Mouse (Mus musculus) hindbrain, postnatal 0 days (tissue): ENCODE measurements around the gene Taok3. TPM values are rescaled to one million over a fixed set of nuclear protein-coding genes. Genes with fewer than 3 reads are reported as not detected.

Source experiments
- ATAC-seq: fragments of 200-750 bp; cut with Nextera tagmentation; 2 replicates; pipeline ENCODE4 v1.8.0; 2017; ENCODE audit warnings: mild to moderate bottlenecking, moderate TSS enrichment, moderate library complexity
- DNase-seq: peaks from one replicate; pipeline ENCODE4 v3.0.0-alpha.2; 2015; ENCODE audit warnings: low spot score
- H3K27ac ChIP-seq: fragments of 300-500 bp; sonication (generic); 2 replicates; pipeline ENCODE4 v1.5.1; 2014; ENCODE audit warnings: mild to moderate bottlenecking
- H3K27me3 ChIP-seq: fragments of 300-500 bp; sonication (generic); 2 replicates; pipeline ENCODE4 v1.6.1; 2014; ENCODE audit warnings: low read length, mixed read lengths; ENCODE audit not compliant: insufficient read depth
- H3K36me3 ChIP-seq: fragments of 300-500 bp; sonication (generic); 2 replicates; pipeline ENCODE4 v1.6.1; 2014; ENCODE audit warnings: low read length, mixed read lengths; ENCODE audit not compliant: insufficient read depth
- H3K4me1 ChIP-seq: fragments of 300-500 bp; sonication (generic); 2 replicates; pipeline ENCODE4 v1.6.1; 2014; ENCODE audit warnings: antibody characterized with exemption, low read length, mixed read lengths; ENCODE audit not compliant: insufficient read depth
- H3K4me2 ChIP-seq: fragments of 300-500 bp; sonication (generic); 2 replicates; pipeline ENCODE4 v1.6.1; 2014; ENCODE audit warnings: low read depth, mild to moderate bottlenecking, low read length, moderate library complexity, mixed read lengths
- H3K4me3 ChIP-seq: fragments of 300-500 bp; sonication (generic); 2 replicates; pipeline ENCODE4 v1.5.1; 2014; ENCODE audit warnings: low read length
- H3K9ac ChIP-seq: fragments of 300-500 bp; sonication (generic); replicated peaks from 2 replicates; pipeline ENCODE4 v1.6.1; 2014; ENCODE audit warnings: mild to moderate bottlenecking, low read length, moderate library complexity, mixed read lengths
- H3K9me3 ChIP-seq: fragments of 300-500 bp; sonication (generic); 2 replicates; pipeline ENCODE4 v1.6.1; 2016; ENCODE audit warnings: low read length, mixed read lengths
- CTCF ChIP-seq: IDR thresholded peaks from 2 replicates; pipeline ENCODE4 v1.5.1; 2016; ENCODE audit warnings: antibody characterized with exemption, control low read depth, low read depth
- WGBS: fragments of 180-500 bp; shearing (Covaris S2); extraction: QIAGEN DNeasy Blood & Tissue Kit; methylation state at CpG from one replicate; pipeline ENCODE4 v1.1.7; 2014; 5-methylcytosine and 5-hydroxymethylcytosine counted together
- polyA plus RNA-seq: library from polyadenylated mRNA; unstranded; fragments of >200 nt; fragmentation: Nextera tagmentation; extraction: Ambion mirVana; gene quantifications from 2 replicates; pipeline ENCODE4 v1.2.1, GENCODE M21; 2015
- total RNA-seq: library from RNA; depleted of rRNA; stranded (reverse); fragments of >200 nt; gene quantifications from 2 replicates; pipeline ENCODE4 v1.2.3, GENCODE M21; 2014

Gene Taok3
- total and polyA plus RNA-seq, 2 experiments from 2014 or later = 21.0 to 50.2 TPM

- 71% methylated on average over 2 of the region's 2 CpGs for WGBS
- ATAC-seq = no peak
- TF ChIP-seq CTCF = no peak
- Histone ChIP-seq H3K36me3 (peaks cover 11% of the 10 kb centered on the region; the same call in 1 of the 2 replicates), H3K27ac (no peak overlapping the region), H3K9me3 (no peaks in the 10 kb centered on the region), H3K9ac (no peak overlapping the region), H3K4me1 (peaks cover 8% of the 10 kb centered on the region; the same call in 1 of the 2 replicates), H3K4me2 (no peak overlapping the region), H3K27me3 (no peaks in the 10 kb centered on the region), H3K4me3 (no peak overlapping the region)
- no peak for DNase-seq
Measured at GRCm38 (mm10) chr5:117116660-117117059, 3.3 kb upstream of the Taok3 start.

- no peak overlapping the region for H3K9ac ChIP-seq
- H3K4me1 ChIP-seq = peaks cover 8% of the 10 kb centered on the region; the same call in 1 of the 2 replicates
- H3K36me3 ChIP-seq = peaks cover 5% of the 10 kb centered on the region; the same call in 1 of the 2 replicates
- H3K27me3 ChIP-seq = no peaks in the 10 kb centered on the region
- H3K27ac ChIP-seq = no peak overlapping the region
- H3K4me2 ChIP-seq = no peak overlapping the region
- WGBS = 78% methylated on average over 2 of the region's 2 CpGs
- no peak for ATAC-seq
- no peak for TF ChIP-seq CTCF
- no peak overlapping the region for H3K4me3 ChIP-seq
- no peaks in the 10 kb centered on the region for H3K9me3 ChIP-seq
- DNase-seq = no peak
Measured at GRCm38 (mm10) chr5:117117241-117117640, 2.7 kb upstream of the Taok3 start.

- no peak overlapping the region for H3K27ac ChIP-seq
- DNase-seq = no peak
- H3K4me3 ChIP-seq = no peak overlapping the region
- no peak for TF ChIP-seq CTCF
- H3K36me3 ChIP-seq = 0 out of 2 replicates have a peak, but pooled peaks cover under 1% of the 10 kb centered on the region
- H3K4me1 ChIP-seq = peaks cover 8% of the 10 kb centered on the region; the same call in 1 of the 2 replicates
- no peaks in the 10 kb centered on the region for H3K27me3 ChIP-seq
- no peak overlapping the region for H3K4me2 ChIP-seq
- WGBS = 73% methylated on average over 7 of the region's 7 CpGs
- H3K9me3 ChIP-seq = no peaks in the 10 kb centered on the region
- no peak for ATAC-seq
- H3K9ac ChIP-seq = no peak overlapping the region
Measured at GRCm38 (mm10) chr5:117117716-117118115, 2.2 kb upstream of the Taok3 start.

- TF ChIP-seq CTCF = no peak
- Histone ChIP-seq H3K27me3 (no peaks in the 10 kb centered on the region), H3K27ac (no peak overlapping the region), H3K4me3 (no peak overlapping the region), H3K4me1 (peaks cover 8% of the 10 kb centered on the region; the same call in 1 of the 2 replicates), H3K36me3 (no peaks in the 10 kb centered on the region), H3K9me3 (no peaks in the 10 kb centered on the region), H3K9ac (no peak overlapping the region), H3K4me2 (no peak overlapping the region)
- no peak for DNase-seq
- no peak for ATAC-seq
- 93% methylated on average over 2 of the region's 2 CpGs for WGBS
Measured at GRCm38 (mm10) chr5:117118220-117118619, 1.7 kb upstream of the Taok3 start.

GRCm38 (mm10) chr5:117118850-117119249 lies 1.1 kb upstream of the Taok3 start:
- H3K9ac ChIP-seq = no peak overlapping the region
- WGBS = 42% methylated on average over 8 of the region's 8 CpGs
- ATAC-seq (no peak), DNase-seq (no peak)
- H3K4me1 ChIP-seq = peaks cover 8% of the 10 kb centered on the region; the same call in 1 of the 2 replicates
- H3K4me2 ChIP-seq = peak overlapping the region; percentile 97; the same call in 1 of the 2 replicates
- no peaks in the 10 kb centered on the region for H3K27me3 ChIP-seq
- H3K36me3 ChIP-seq = no peaks in the 10 kb centered on the region
- H3K4me3 ChIP-seq = no peak overlapping the region
- H3K27ac ChIP-seq = no peak overlapping the region
- TF ChIP-seq CTCF = no peak
- no peaks in the 10 kb centered on the region for H3K9me3 ChIP-seq

GRCm38 (mm10) chr5:117120489-117121466 lies 849 bp downstream of the Taok3 start:
- Histone ChIP-seq H3K4me2 (peak overlapping the region; percentile 97), H3K36me3 (no peaks in the 10 kb centered on the region), H3K4me1 (peaks cover 8% of the 10 kb centered on the region; the same call in 1 of the 2 replicates), H3K27me3 (no peaks in the 10 kb centered on the region), H3K4me3 (peak overlapping the region; percentile 62), H3K9me3 (no peaks in the 10 kb centered on the region), H3K27ac (peak overlapping the region; percentile 12; the same call in 1 of the 2 replicates), H3K9ac (peak overlapping the region; percentile 53)
- DNase-seq (no peak), ATAC-seq (no peak)
- TF ChIP-seq CTCF = no peak
- WGBS = under 1% methylated on average over 40 of the region's 40 CpGs
